Mouse (Mus musculus): ENCODE results near the gene Acaa1a. TPM values are rescaled to one million over a fixed set of nuclear protein-coding genes. Genes with fewer than 3 reads are reported as not detected.

Acaa1a gene
- polyA plus RNA-seq (2016; fragmentation: Nextera tagmentation; extraction: Ambion mirVana) = 82.6 and 85.6 TPM in 2 replicates

GRCm38 (mm10) chr9:119339558-119340211 lies at the start of gene Acaa1a:
Gene Acaa1a, plus strand, starts transcription at chr9:119339676.
- Histone ChIP-seq H3K4me2 (peak within 1 kb of the TSS; percentile 83), H3K27ac (ENCODE audit: poor library complexity, severe bottlenecking) (peak within 1 kb of the TSS; percentile 86), H3K4me1 (replicated peaks) (peaks cover 15% of the 10 kb centered on the region), H3K27me3 (replicated peaks) (no peaks in the 10 kb centered on the region), H3K36me3 (peaks cover 28% of the 10 kb centered on the region), H3K9me3 (replicated peaks) (no peaks in the 10 kb centered on the region), H3K9ac (peak within 1 kb of the TSS; percentile 71), H3K4me3 (peak within 1 kb of the TSS; percentile 87)
- under 1% methylated on average over 43 of the region's 43 CpGs for WGBS
- no peak for ATAC-seq (ENCODE audit: insufficient number of reproducible peaks, low FRiP score)

- whole genome bisulfite sequencing = 55% methylated on average over 3 of the region's 3 CpGs
- Histone ChIP-seq H3K4me3 (no peak overlapping the region), H3K9me3 (replicated peaks) (no peaks in the 10 kb centered on the region), H3K27me3 (replicated peaks) (no peaks in the 10 kb centered on the region), H3K36me3 (peaks cover 18% of the 10 kb centered on the region), H3K4me2 (no peak overlapping the region), H3K9ac (no peak overlapping the region), H3K4me1 (replicated peaks) (peaks cover 10% of the 10 kb centered on the region), H3K27ac (ENCODE audit: poor library complexity, severe bottlenecking) (no peak overlapping the region)
- no peak for ATAC-seq (ENCODE audit: insufficient number of reproducible peaks, low FRiP score)
These were observed 48.7 kb upstream of the Acaa1a start for GRCm38 (mm10) chr9:119290791-119291190.

- no peak for ATAC-seq (ENCODE audit: insufficient number of reproducible peaks, low FRiP score)
- H3K36me3 ChIP-seq = peaks cover 17% of the 10 kb centered on the region
These were observed 41.8 kb upstream of the Acaa1a start for GRCm38 (mm10) chr9:119297696-119298095.

GRCm38 (mm10) chr9:119298563-119298962 lies 40.9 kb upstream of the Acaa1a start:
- 89% methylated on average over 3 of the region's 3 CpGs for WGBS
- no peak for ATAC-seq (ENCODE audit: insufficient number of reproducible peaks, low FRiP score)
- H3K36me3 ChIP-seq = peaks cover 18% of the 10 kb centered on the region
- no peak overlapping the region for H3K27ac ChIP-seq (ENCODE audit: poor library complexity, severe bottlenecking)
- H3K4me2 ChIP-seq = no peak overlapping the region
- no peaks in the 10 kb centered on the region for H3K4me1 ChIP-seq (replicated peaks)
- no peaks in the 10 kb centered on the region for H3K27me3 ChIP-seq (replicated peaks)
- H3K9me3 ChIP-seq (replicated peaks) = no peaks in the 10 kb centered on the region
- H3K4me3 ChIP-seq = no peak overlapping the region
- H3K9ac ChIP-seq = no peak overlapping the region

More at GRCm38 (mm10) chr9:119297696-119298095, 41.8 kb upstream of the Acaa1a start:
- no peak overlapping the region for H3K4me2 ChIP-seq
- no peaks in the 10 kb centered on the region for H3K4me1 ChIP-seq (replicated peaks)
- no peak overlapping the region for H3K27ac ChIP-seq (ENCODE audit: poor library complexity, severe bottlenecking)
- H3K9ac ChIP-seq = no peak overlapping the region
- H3K27me3 ChIP-seq (replicated peaks) = no peaks in the 10 kb centered on the region
- WGBS = 86% methylated on average over 6 of the region's 6 CpGs
- H3K9me3 ChIP-seq (replicated peaks) = no peaks in the 10 kb centered on the region
- no peak overlapping the region for H3K4me3 ChIP-seq

- Histone ChIP-seq H3K4me1 (replicated peaks) (peaks cover 22% of the 10 kb centered on the region), H3K4me3 (no peak overlapping the region), H3K4me2 (no peak overlapping the region), H3K9me3 (replicated peaks) (no peaks in the 10 kb centered on the region), H3K27me3 (replicated peaks) (no peaks in the 10 kb centered on the region), H3K9ac (no peak overlapping the region), H3K36me3 (peaks cover 18% of the 10 kb centered on the region), H3K27ac (ENCODE audit: poor library complexity, severe bottlenecking) (no peak overlapping the region)
- ATAC-seq (ENCODE audit: insufficient number of reproducible peaks, low FRiP score) = no peak
- 89% methylated on average over 7 of the region's 7 CpGs for whole genome bisulfite sequencing
These were observed 33.6 kb upstream of the Acaa1a start for GRCm38 (mm10) chr9:119305863-119306262.

GRCm38 (mm10) chr9:119309067-119309466 lies 30.4 kb upstream of the Acaa1a start:
- Histone ChIP-seq H3K4me3 (no peak overlapping the region), H3K4me2 (no peak overlapping the region), H3K4me1 (replicated peaks) (peaks cover 27% of the 10 kb centered on the region), H3K27ac (ENCODE audit: poor library complexity, severe bottlenecking) (no peak overlapping the region), H3K9ac (no peak overlapping the region), H3K27me3 (replicated peaks) (no peaks in the 10 kb centered on the region), H3K36me3 (peaks cover 3% of the 10 kb centered on the region; the same call in 1 of the 2 replicates), H3K9me3 (replicated peaks) (no peaks in the 10 kb centered on the region)
- WGBS = 95% methylated on average over 1 of the region's 1 CpGs
- no peak for ATAC-seq (ENCODE audit: insufficient number of reproducible peaks, low FRiP score)

GRCm38 (mm10) chr9:119313096-119313495 lies 26.4 kb upstream of the Acaa1a start:
- H3K9ac ChIP-seq = no peak overlapping the region
- no peak overlapping the region for H3K27ac ChIP-seq (ENCODE audit: poor library complexity, severe bottlenecking)
- no peak for ATAC-seq (ENCODE audit: insufficient number of reproducible peaks, low FRiP score)
- H3K27me3 ChIP-seq (replicated peaks) = no peaks in the 10 kb centered on the region
- no peak overlapping the region for H3K4me3 ChIP-seq
- H3K36me3 ChIP-seq = peaks cover under 1% of the 10 kb centered on the region; the same call in 1 of the 2 replicates
- H3K4me1 ChIP-seq (replicated peaks) = peaks cover 26% of the 10 kb centered on the region
- WGBS = 79% methylated on average over 10 of the region's 10 CpGs
- H3K4me2 ChIP-seq = no peak overlapping the region
- H3K9me3 ChIP-seq (replicated peaks) = no peaks in the 10 kb centered on the region

GRCm38 (mm10) chr9:119318891-119319290 lies 20.6 kb upstream of the Acaa1a start:
- H3K4me3 ChIP-seq = no peak overlapping the region
- H3K4me2 ChIP-seq = no peak overlapping the region
- ATAC-seq (ENCODE audit: insufficient number of reproducible peaks, low FRiP score) = no peak
- no peak overlapping the region for H3K27ac ChIP-seq (ENCODE audit: poor library complexity, severe bottlenecking)
- no peak overlapping the region for H3K9ac ChIP-seq
- 92% methylated on average over 1 of the region's 1 CpGs for WGBS
- H3K36me3 ChIP-seq = peaks cover 3% of the 10 kb centered on the region; the same call in 1 of the 2 replicates
- no peaks in the 10 kb centered on the region for H3K9me3 ChIP-seq (replicated peaks)
- peaks cover 22% of the 10 kb centered on the region for H3K4me1 ChIP-seq (replicated peaks)
- H3K27me3 ChIP-seq (replicated peaks) = no peaks in the 10 kb centered on the region

GRCm38 (mm10) chr9:119320446-119320845 lies 19.0 kb upstream of the Acaa1a start:
- Histone ChIP-seq H3K4me2 (peak overlapping the region; percentile 96), H3K27ac (ENCODE audit: poor library complexity, severe bottlenecking) (no peak overlapping the region), H3K4me3 (no peak overlapping the region; the same call in 1 of the 2 replicates), H3K9me3 (replicated peaks) (no peaks in the 10 kb centered on the region), H3K27me3 (replicated peaks) (no peaks in the 10 kb centered on the region), H3K9ac (no peak overlapping the region), H3K36me3 (peaks cover 3% of the 10 kb centered on the region; the same call in 1 of the 2 replicates), H3K4me1 (replicated peaks) (peaks cover 19% of the 10 kb centered on the region)
- WGBS = 80% methylated on average over 7 of the region's 7 CpGs
- ATAC-seq (ENCODE audit: insufficient number of reproducible peaks, low FRiP score) = no peak

- H3K9me3 ChIP-seq (replicated peaks) = no peaks in the 10 kb centered on the region
- peaks cover 3% of the 10 kb centered on the region; the same call in 1 of the 2 replicates for H3K36me3 ChIP-seq
- H3K4me2 ChIP-seq = peak overlapping the region; percentile 96
- no peaks in the 10 kb centered on the region for H3K27me3 ChIP-seq (replicated peaks)
- no peak overlapping the region for H3K27ac ChIP-seq (ENCODE audit: poor library complexity, severe bottlenecking)
- 10% methylated on average over 7 of the region's 7 CpGs for WGBS
- H3K9ac ChIP-seq = peak overlapping the region; percentile 91
- peaks cover 19% of the 10 kb centered on the region for H3K4me1 ChIP-seq (replicated peaks)
- no peak for ATAC-seq (ENCODE audit: insufficient number of reproducible peaks, low FRiP score)
- H3K4me3 ChIP-seq = peak overlapping the region; percentile 93
These were observed 18.5 kb upstream of the Acaa1a start for GRCm38 (mm10) chr9:119320946-119321345.

GRCm38 (mm10) chr9:119321392-119322229 lies 17.9 kb upstream of the Acaa1a start:
- WGBS = under 1% methylated on average over 59 of the region's 59 CpGs

More at GRCm38 (mm10) chr9:119321392-119322229, 17.9 kb upstream of the Acaa1a start:
- Histone ChIP-seq H3K4me1 (replicated peaks) (peaks cover 19% of the 10 kb centered on the region), H3K9me3 (replicated peaks) (no peaks in the 10 kb centered on the region), H3K4me3 (peak overlapping the region; percentile 93), H3K4me2 (peak overlapping the region; percentile 96), H3K9ac (peak overlapping the region; percentile 91), H3K27ac (ENCODE audit: poor library complexity, severe bottlenecking) (peak overlapping the region; percentile 90), H3K27me3 (replicated peaks) (no peaks in the 10 kb centered on the region), H3K36me3 (peaks cover 3% of the 10 kb centered on the region; the same call in 1 of the 2 replicates)
- ATAC-seq (ENCODE audit: insufficient number of reproducible peaks, low FRiP score) = peak; percentile 23
